In the genomic region with DNA sequence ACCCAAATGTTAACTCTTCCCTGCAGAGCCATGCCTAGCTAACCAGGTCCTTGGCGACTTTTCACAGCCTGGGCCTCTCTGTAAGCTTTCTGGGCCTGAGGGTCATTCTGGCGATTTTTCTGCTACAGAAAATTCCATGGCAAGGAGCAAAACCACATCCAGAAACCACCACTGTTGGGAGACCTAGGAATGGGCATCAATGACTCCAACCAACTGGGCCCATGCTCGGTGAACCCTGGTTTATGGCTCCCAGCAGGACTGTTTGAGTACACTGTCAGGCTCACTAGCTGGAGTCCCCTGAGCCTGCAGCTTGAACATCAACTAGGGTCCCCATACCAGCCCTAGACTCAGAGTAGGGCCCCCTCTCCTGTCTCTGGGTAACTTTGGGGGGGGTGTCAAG, we compare ENCODE assay signal across 17 mouse cellular contexts. TPM values are rescaled to one million over a fixed set of nuclear protein-coding genes. Genes with fewer than 3 reads are reported as not detected.
A peak's percentile ranks its signal among the peaks of the same experiment; 100 is the strongest.
DNase-seq lines count a peak whose midpoint lies in the region; ATAC-seq and TF ChIP-seq lines count a peak whose summit lies in the region.
"Had no signal": no experiment of that assay in that cellular context is flagged by ENCODE, and none has a peak within 500 bp of the region (broad histone marks: within the 10 kb centered on the region; RNA-seq: fewer than 3 reads in every experiment).

No protein-coding gene starts in this region.

- H3K4me1 ChIP-seq in erythroblast, embryonic 14.5 days (ENCODE audit: control insufficient read depth), result peaks cover 86% of the 10 kb centered on the region
- peaks cover 10% of the 10 kb centered on the region for H3K4me1 ChIP-seq in midbrain, embryonic 11.5 days (ENCODE audit: control insufficient read depth, insufficient read depth, low read length)
- peaks cover 56% of the 10 kb centered on the region for H3K4me1 ChIP-seq in midbrain, embryonic 10.5 days
- peaks cover 89% of the 10 kb centered on the region for H3K4me1 ChIP-seq in liver, embryonic 15.5 days (replicated peaks)
- H3K4me1 ChIP-seq in stomach, postnatal 0 days (replicated peaks; ENCODE audit: control insufficient read depth, insufficient read depth), result peaks cover 17% of the 10 kb centered on the region
- H3K4me1 ChIP-seq in forebrain, embryonic 15.5 days, result peaks cover 24% of the 10 kb centered on the region

- no peaks in the 10 kb centered on the region for H3K9me3 ChIP-seq in erythroblast, embryonic 14.5 days (ENCODE audit: control insufficient read depth, low read length)
- H3K9me3 ChIP-seq in midbrain, embryonic 11.5 days (ENCODE audit: control insufficient read depth, low read length), result no peaks in the 10 kb centered on the region
- H3K9me3 ChIP-seq in midbrain, embryonic 10.5 days (replicated peaks), result no peaks in the 10 kb centered on the region
- H3K9me3 ChIP-seq in liver, embryonic 15.5 days (replicated peaks), result no peaks in the 10 kb centered on the region
- H3K9me3 ChIP-seq in stomach, postnatal 0 days (ENCODE audit: control insufficient read depth, low read length), result no peaks in the 10 kb centered on the region
- H3K9me3 ChIP-seq in forebrain, embryonic 15.5 days, result no peaks in the 10 kb centered on the region
- H3K9me3 ChIP-seq: heart, embryonic 12.5 days; hindbrain, embryonic 12.5 days had no signal

- no peaks in the 10 kb centered on the region for H3K27me3 ChIP-seq in erythroblast, embryonic 14.5 days (ENCODE audit: control insufficient read depth)
- no peaks in the 10 kb centered on the region for H3K27me3 ChIP-seq in midbrain, embryonic 11.5 days (ENCODE audit: control insufficient read depth, insufficient read depth, low read length)
- no peaks in the 10 kb centered on the region for H3K27me3 ChIP-seq in midbrain, embryonic 10.5 days (ENCODE audit: low read depth, poor library complexity, severe bottlenecking)
- no peaks in the 10 kb centered on the region for H3K27me3 ChIP-seq in liver, embryonic 15.5 days
- no peaks in the 10 kb centered on the region for H3K27me3 ChIP-seq in stomach, postnatal 0 days (ENCODE audit: control insufficient read depth, insufficient read depth, low read length)
- H3K27me3 ChIP-seq in forebrain, embryonic 15.5 days, result no peaks in the 10 kb centered on the region
- H3K27me3 ChIP-seq: heart, embryonic 12.5 days; hindbrain, embryonic 12.5 days had no signal

- H3K27ac ChIP-seq in midbrain, embryonic 11.5 days (ENCODE audit: low read depth, low read length), result no peak overlapping the region
- H3K27ac ChIP-seq in midbrain, embryonic 10.5 days (replicated peaks), result no peak overlapping the region
- peak overlapping the region; percentile 95 for H3K27ac ChIP-seq in liver, embryonic 15.5 days (replicated peaks)
- peak overlapping the region; percentile 90 for H3K27ac ChIP-seq in stomach, postnatal 0 days (replicated peaks)
- H3K27ac ChIP-seq in forebrain, embryonic 15.5 days (replicated peaks), result no peak overlapping the region
- H3K27ac ChIP-seq: hindbrain, embryonic 12.5 days; left cerebral cortex, adult 2 months had no signal

- TF ChIP-seq CTCF in stomach, postnatal 0 days (IDR thresholded peaks at IDR 0.05; ENCODE audit: low read depth), result no peak

- intact Hi-C loops in left cerebral cortex, postnatal 36 days (cut with DNase I), result no loop called here

- peaks cover 78% of the 10 kb centered on the region for H3K36me3 ChIP-seq in erythroblast, embryonic 14.5 days (ENCODE audit: control insufficient read depth)
- H3K36me3 ChIP-seq in midbrain, embryonic 11.5 days (ENCODE audit: control insufficient read depth, insufficient read depth, low read length), result no peaks in the 10 kb centered on the region
- H3K36me3 ChIP-seq in midbrain, embryonic 10.5 days, result peaks cover 25% of the 10 kb centered on the region
- peaks cover 41% of the 10 kb centered on the region for H3K36me3 ChIP-seq in liver, embryonic 15.5 days (replicated peaks)
- no peaks in the 10 kb centered on the region for H3K36me3 ChIP-seq in stomach, postnatal 0 days (ENCODE audit: control insufficient read depth, insufficient read depth, low read length)
- H3K36me3 ChIP-seq in forebrain, embryonic 15.5 days, result no peaks in the 10 kb centered on the region

- no peak overlapping the region for H3K9ac ChIP-seq in midbrain, embryonic 11.5 days (ENCODE audit: low read length)
- H3K9ac ChIP-seq in liver, embryonic 15.5 days, result peak overlapping the region; percentile 92
- H3K9ac ChIP-seq in stomach, postnatal 0 days (ENCODE audit: low read length), result no peak overlapping the region
- H3K9ac ChIP-seq in forebrain, embryonic 15.5 days (replicated peaks), result no peak overlapping the region
- H3K9ac ChIP-seq: forebrain, postnatal 0 days; heart, embryonic 12.5 days; hindbrain, embryonic 12.5 days had no signal

- 88% methylated on average over 3 of the region's 3 CpGs for WGBS in midbrain, embryonic 11.5 days
- WGBS in midbrain, embryonic 10.5 days, result 73% methylated on average over 3 of the region's 3 CpGs
- 63% methylated on average over 3 of the region's 3 CpGs for WGBS in liver, embryonic 15.5 days (ENCODE audit: insufficient replicate concordance)
- WGBS in stomach, postnatal 0 days, result 85% methylated on average over 3 of the region's 3 CpGs
- WGBS in forebrain, embryonic 15.5 days, result 94% methylated on average over 3 of the region's 3 CpGs

- peak; percentile 57 for DNase-seq in midbrain, embryonic 11.5 days (ENCODE audit: low spot score, missing footprints)
- DNase-seq in midbrain, embryonic 10.5 days (ENCODE audit: low spot score), result no peak
- DNase-seq in stomach, postnatal 0 days (ENCODE audit: low spot score), result no peak
- no peak for DNase-seq in left cerebral cortex, postnatal 36 days (ENCODE audit: low spot score in 2 of 2)
- DNase-seq: B cell, adult 2 months; forebrain, postnatal 0 days; heart, postnatal 14 days; lung, postnatal 10 days; retina, postnatal 1 day; right cerebral cortex, postnatal 4 days had no signal

- ATAC-seq in erythroblast, adult 5-6 weeks (replicated peaks; ENCODE audit: low FRiP score, poor library complexity, severe bottlenecking), result no peak
- ATAC-seq in midbrain, embryonic 11.5 days (ENCODE audit: low FRiP score), result no peak
- no peak for ATAC-seq in liver, embryonic 15.5 days (ENCODE audit: insufficient read depth)
- ATAC-seq in stomach, postnatal 0 days (ENCODE audit: low FRiP score, low TSS enrichment), result no peak
- ATAC-seq in forebrain, embryonic 15.5 days (replicated peaks), result no peak
- ATAC-seq: forebrain, postnatal 0 days had no signal

- H3K4me3 ChIP-seq in erythroblast, embryonic 14.5 days (replicated peaks), result peak overlapping the region; percentile 83
- no peak overlapping the region for H3K4me3 ChIP-seq in midbrain, embryonic 11.5 days (ENCODE audit: low read depth, low read length)
- H3K4me3 ChIP-seq in midbrain, embryonic 10.5 days, result no peak overlapping the region
- H3K4me3 ChIP-seq in liver, embryonic 15.5 days (replicated peaks), result peak overlapping the region; percentile 86
- no peak overlapping the region for H3K4me3 ChIP-seq in stomach, postnatal 0 days (ENCODE audit: low read depth, low read length)
- no peak overlapping the region for H3K4me3 ChIP-seq in forebrain, embryonic 15.5 days
- H3K4me3 ChIP-seq: heart, embryonic 12.5 days; hindbrain, embryonic 12.5 days; left cerebral cortex, adult 2 months had no signal

- TF ChIP-seq EP300 in stomach, postnatal 0 days (optimal IDR thresholded peaks at IDR 0.05), result no peak

- no peak overlapping the region for H3K4me2 ChIP-seq in midbrain, embryonic 11.5 days
- H3K4me2 ChIP-seq in liver, embryonic 15.5 days, result peak overlapping the region; percentile 80
- no peak overlapping the region for H3K4me2 ChIP-seq in stomach, postnatal 0 days (replicated peaks; ENCODE audit: low read depth)
- no peak overlapping the region for H3K4me2 ChIP-seq in forebrain, embryonic 15.5 days (replicated peaks)
- H3K4me2 ChIP-seq: heart, embryonic 12.5 days; hindbrain, embryonic 12.5 days had no signal

RNA-seq across cellular contexts. Expression of a gene that starts 4.1 kb away (rescaled TPM):
- polyA plus RNA-seq in erythroblast, embryonic 14.5 days (2012), result 42.0 and 57.2 TPM in 2 replicates
- 71.7 and 84.2 TPM in 2 replicates for total RNA-seq in erythroblast, adult 5-6 weeks (2015; ENCODE audit: low replicate concordance)
- 40.7 and 52.0 TPM in 2 replicates for total RNA-seq in erythroblast, adult 5-6 weeks (2017; ENCODE audit: low replicate concordance)
- 156 and 161 TPM in 2 replicates for polyA plus RNA-seq in midbrain, embryonic 11.5 days (2014; fragmentation: Nextera tagmentation; extraction: Ambion mirVana)
- 218 and 255 TPM in 2 replicates for polyA plus RNA-seq in midbrain, embryonic 10.5 days (2016; fragmentation: Nextera tagmentation; extraction: Ambion mirVana)
- polyA plus RNA-seq in liver, embryonic 15.5 days (2015; fragmentation: Nextera tagmentation; extraction: Ambion mirVana), result 143 and 165 TPM in 2 replicates
- 117 and 145 TPM in 2 replicates for polyA plus RNA-seq in stomach, postnatal 0 days (2015; fragmentation: Nextera tagmentation; extraction: Ambion mirVana)
- polyA plus RNA-seq in forebrain, embryonic 15.5 days (2015; fragmentation: Nextera tagmentation; extraction: Ambion mirVana), result 85.3 and 92.8 TPM in 2 replicates
- total RNA-seq in left cerebral cortex, postnatal 36 days (2021), result 10 to 100 TPM; 59.1 to 62.8 TPM

RNA-seq across cellular contexts. Expression of a gene that starts 19.1 kb away (rescaled TPM):
- polyA plus RNA-seq in erythroblast, embryonic 14.5 days (2012), result 7.8 and 8.4 TPM in 2 replicates
- 27.4 and 35.7 TPM in 2 replicates for total RNA-seq in erythroblast, adult 5-6 weeks (2015; ENCODE audit: low replicate concordance)
- total RNA-seq in erythroblast, adult 5-6 weeks (2017; ENCODE audit: low replicate concordance), result 52.5 and 62.3 TPM in 2 replicates
- polyA plus RNA-seq in midbrain, embryonic 11.5 days (2014; fragmentation: Nextera tagmentation; extraction: Ambion mirVana), result 167 and 173 TPM in 2 replicates
- 189 and 190 TPM in 2 replicates for polyA plus RNA-seq in midbrain, embryonic 10.5 days (2016; fragmentation: Nextera tagmentation; extraction: Ambion mirVana)
- polyA plus RNA-seq in liver, embryonic 15.5 days (2015; fragmentation: Nextera tagmentation; extraction: Ambion mirVana), result 55.5 and 61.3 TPM in 2 replicates
- polyA plus RNA-seq in stomach, postnatal 0 days (2015; fragmentation: Nextera tagmentation; extraction: Ambion mirVana), result 56.3 and 58.7 TPM in 2 replicates
- polyA plus RNA-seq in forebrain, embryonic 15.5 days (2015; fragmentation: Nextera tagmentation; extraction: Ambion mirVana), result 157 and 159 TPM in 2 replicates
- total RNA-seq in left cerebral cortex, postnatal 36 days (2021), result 10 to 100 TPM; 84.5 to 87.4 TPM

RNA-seq across cellular contexts. Expression of a gene that starts 45.7 kb away (rescaled TPM):
- 3.3 and 5.1 TPM in 2 replicates for polyA plus RNA-seq in erythroblast, embryonic 14.5 days (2012)
- 3.3 and 13.0 TPM in 2 replicates for total RNA-seq in erythroblast, adult 5-6 weeks (2015; ENCODE audit: low replicate concordance)
- 9.1 and 30.8 TPM in 2 replicates for total RNA-seq in erythroblast, adult 5-6 weeks (2017; ENCODE audit: low replicate concordance)
- 70.5 and 79.6 TPM in 2 replicates for polyA plus RNA-seq in midbrain, embryonic 11.5 days (2014; fragmentation: Nextera tagmentation; extraction: Ambion mirVana)
- polyA plus RNA-seq in midbrain, embryonic 10.5 days (2016; fragmentation: Nextera tagmentation; extraction: Ambion mirVana), result 88.1 and 91.4 TPM in 2 replicates
- 22.0 and 25.7 TPM in 2 replicates for polyA plus RNA-seq in liver, embryonic 15.5 days (2015; fragmentation: Nextera tagmentation; extraction: Ambion mirVana)
- 39.9 and 44.8 TPM in 2 replicates for polyA plus RNA-seq in stomach, postnatal 0 days (2015; fragmentation: Nextera tagmentation; extraction: Ambion mirVana)
- polyA plus RNA-seq in forebrain, embryonic 15.5 days (2015; fragmentation: Nextera tagmentation; extraction: Ambion mirVana), result 72.4 and 72.9 TPM in 2 replicates
- 100 to 1,000 TPM; 148 to 158 TPM for total RNA-seq in left cerebral cortex, postnatal 36 days (2021)

Comparison
In these comparisons a context has a peak if more than half of its experiments do, and no peak if none do; other contexts are left out.
1. H3K4me3 ChIP-seq: peak in erythroblast, embryonic 14.5 days (single experiment) and liver, embryonic 15.5 days (single experiment); none in midbrain, embryonic 11.5 days (single experiment), midbrain, embryonic 10.5 days (single experiment), stomach, postnatal 0 days (single experiment) and forebrain, embryonic 15.5 days (single experiment).
2. H3K27ac ChIP-seq: peak in liver, embryonic 15.5 days (single experiment) and stomach, postnatal 0 days (single experiment); none in midbrain, embryonic 11.5 days (single experiment), midbrain, embryonic 10.5 days (single experiment) and forebrain, embryonic 15.5 days (single experiment).